ENCODE assay signal across 19 mouse cellular contexts in genomic region chr3:52350636-52351035, GRCm38 (mm10).
"Had no signal": no experiment of that assay in that cellular context is flagged by ENCODE, and none has a peak within 500 bp of the region (broad histone marks: within the 10 kb centered on the region; RNA-seq: fewer than 3 reads in every experiment).

No protein-coding gene starts in this region.

- ATAC-seq: midbrain, embryonic 13.5 days; midbrain, embryonic 15.5 days had no signal

- H3K4me2 ChIP-seq: lung, embryonic 15.5 days; midbrain, embryonic 13.5 days; midbrain, embryonic 15.5 days; neural tube, embryonic 13.5 days; neural tube, embryonic 15.5 days had no signal

- H3K9ac ChIP-seq: liver, embryonic 14.5 days; lung, embryonic 15.5 days; midbrain, embryonic 13.5 days; midbrain, embryonic 15.5 days; neural tube, embryonic 13.5 days; neural tube, embryonic 15.5 days had no signal

- H3K9me3 ChIP-seq: lung, embryonic 15.5 days; midbrain, embryonic 10.5 days; midbrain, embryonic 13.5 days; midbrain, embryonic 15.5 days; neural tube, embryonic 13.5 days; neural tube, embryonic 15.5 days had no signal

- DNase-seq: lung, adult 18-20 months; lung, postnatal 10 days; lung, postnatal 4 days; retina, postnatal 1 day; right cerebral cortex, adult 18-20 months; right cerebral cortex, postnatal 25 days; right cerebral cortex, postnatal 4 days; spleen, adult 18-20 months; thymus, adult 18-20 months; thymus, postnatal 14 days; thymus, postnatal 36 days had no signal

- H3K27ac ChIP-seq: liver, embryonic 14.5 days; lung, embryonic 15.5 days; midbrain, embryonic 10.5 days; midbrain, embryonic 13.5 days; midbrain, embryonic 15.5 days; neural tube, embryonic 13.5 days; neural tube, embryonic 15.5 days had no signal

- H3K27me3 ChIP-seq: lung, embryonic 15.5 days; midbrain, embryonic 13.5 days; midbrain, embryonic 15.5 days; neural tube, embryonic 13.5 days; neural tube, embryonic 15.5 days had no signal

- H3K4me3 ChIP-seq: lung, embryonic 15.5 days; midbrain, embryonic 10.5 days; midbrain, embryonic 13.5 days; midbrain, embryonic 15.5 days; myocyte; neural tube, embryonic 13.5 days; neural tube, embryonic 15.5 days had no signal

- H3K4me1 ChIP-seq: midbrain, embryonic 10.5 days; midbrain, embryonic 13.5 days had no signal

- H3K36me3 ChIP-seq: midbrain, embryonic 13.5 days; midbrain, embryonic 15.5 days; neural tube, embryonic 13.5 days; neural tube, embryonic 15.5 days had no signal
